Mouse (Mus musculus) heart, adult 2 months (tissue): ENCODE data around the gene Cnksr1.

Experiments used
- CTCF ChIP-seq: fragments of 200-600 bp; IDR thresholded peaks from 2 replicates; pipeline ENCODE4 v1.8.1; 2022; ENCODE audit warnings: antibody characterized with exemption, mild to moderate bottlenecking, moderate library complexity
- POLR2A ChIP-seq: fragments of 200-500 bp; IDR thresholded peaks from 2 replicates; pipeline ENCODE4 v1.6.1; 2011; ENCODE audit warnings: mild to moderate bottlenecking, low read depth, low read length, control low read depth; ENCODE audit not compliant: insufficient read depth

- TF ChIP-seq POLR2A = no peak
- TF ChIP-seq CTCF = no peak
Observed at GRCm38 (mm10) chr4:134286226-134287167, 48.3 kb upstream of the Cnksr1 start.
